Mouse (Mus musculus): Measurements from ENCODE around the gene Eif4e.

DNA sequence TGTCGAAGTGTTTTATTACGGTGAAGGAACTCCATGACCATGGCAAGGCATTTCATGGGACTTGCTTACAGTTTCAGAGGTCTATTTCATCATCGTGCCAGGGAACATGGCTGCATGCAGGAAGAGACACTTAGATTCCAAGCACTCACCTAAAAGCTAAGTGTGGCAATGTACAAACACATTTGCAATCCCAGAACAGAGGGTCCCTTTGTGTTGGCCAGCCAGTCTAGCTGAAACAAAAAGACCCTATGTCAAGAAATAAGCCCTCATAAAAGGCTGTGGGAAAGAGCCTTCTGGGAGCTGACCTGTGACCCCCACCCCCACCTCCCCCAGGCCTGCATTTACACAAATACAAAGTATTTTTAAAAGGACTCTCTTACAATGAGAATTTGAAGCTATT lies 34.9 kb downstream of the Eif4e start:
- no peak for TF ChIP-seq POLR2A (IDR thresholded peaks at IDR 0.05; ENCODE audit: low read depth, low read length)
- TF ChIP-seq CTCF (IDR thresholded peaks at IDR 0.05; ENCODE audit: extremely low read depth, insufficient read length, insufficient replicate concordance, low read depth, low read length): no peak

Measured in small intestine, adult 2 months (tissue).